Comparison of ENCODE assay signal across 9 mouse cellular contexts in the genomic region with DNA sequence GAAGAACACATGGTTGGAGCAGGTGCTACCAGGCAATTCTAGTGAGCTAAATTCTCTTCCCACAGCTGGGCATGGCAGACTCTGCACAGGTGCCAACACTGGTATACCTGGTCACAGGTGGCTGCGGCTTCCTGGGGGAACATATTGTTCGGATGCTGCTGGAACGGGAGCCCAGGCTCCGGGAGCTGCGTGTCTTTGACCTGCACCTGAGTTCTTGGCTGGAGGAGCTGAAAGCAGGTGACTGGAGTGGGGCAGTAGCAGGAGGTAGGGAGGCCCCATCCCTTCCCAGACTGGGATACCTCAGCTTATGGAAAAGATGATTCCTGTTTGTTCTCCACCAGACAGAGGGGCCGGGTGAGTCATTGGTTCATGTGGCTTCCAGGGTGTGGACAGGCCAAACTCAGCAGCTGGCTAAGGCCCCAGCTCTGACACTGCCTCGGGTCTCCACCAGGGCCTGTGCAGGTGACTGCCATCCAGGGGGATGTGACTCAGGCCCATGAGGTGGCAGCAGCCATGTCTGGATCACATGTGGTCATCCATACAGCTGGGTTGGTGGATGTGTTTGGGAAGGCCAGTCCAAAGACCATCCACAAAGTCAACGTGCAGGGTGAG. TPM values are rescaled to one million over a fixed set of nuclear protein-coding genes. Genes with fewer than 3 reads are reported as not detected.
DNase-seq lines count a peak whose midpoint lies in the region; ATAC-seq and TF ChIP-seq lines count a peak whose summit lies in the region.
"Had no signal": no experiment of that assay in that cellular context is flagged by ENCODE, and none has a peak within 500 bp of the region (broad histone marks: within the 10 kb centered on the region; RNA-seq: fewer than 3 reads in every experiment).

No protein-coding gene starts in this region.

- no peaks in the 10 kb centered on the region for H3K9me3 ChIP-seq in E14TG2a.4 (ENCODE audit: low read length)
- H3K9me3 ChIP-seq in kidney, embryonic 15.5 days (replicated peaks): no peaks in the 10 kb centered on the region

- 0 out of 2 replicates have a peak, but pooled peaks have one; percentile 7 for ATAC-seq in kidney, embryonic 15.5 days (replicated peaks; ENCODE audit: low FRiP score)

- H3K9ac ChIP-seq in kidney, embryonic 15.5 days: no peak overlapping the region

- no peak for TF ChIP-seq CTCF in E14TG2a.4 (conservative IDR thresholded peaks at IDR 0.05; ENCODE audit: low read length)
- no peak for TF ChIP-seq CTCF in olfactory bulb, adult 2 months (IDR thresholded peaks at IDR 0.05; ENCODE audit: insufficient read depth, low read depth, low read length)

- H3K27me3 ChIP-seq in E14TG2a.4 (ENCODE audit: insufficient read depth, low read length): no peaks in the 10 kb centered on the region
- no peaks in the 10 kb centered on the region for H3K27me3 ChIP-seq in kidney, embryonic 15.5 days

- DNase-seq in heart, adult 11 months: peak; percentile 95
- no peak for DNase-seq in heart, postnatal 36 days
- peak; percentile 45 to 53 for DNase-seq in cerebellum, postnatal 10 days
- no peak for DNase-seq in B cell, adult 2 months
- DNase-seq in spleen, postnatal 10 days (ENCODE audit: low spot score in 2 of 2): no peak

- TF ChIP-seq POLR2A in olfactory bulb, adult 2 months (IDR thresholded peaks at IDR 0.05; ENCODE audit: insufficient read depth, low read depth, low read length): no peak

- H3K4me2 ChIP-seq in kidney, embryonic 15.5 days: peak overlapping the region; percentile 49

- peak overlapping the region; percentile 61 for H3K27ac ChIP-seq in kidney, embryonic 15.5 days
- peak overlapping the region; percentile 42 for H3K27ac ChIP-seq in olfactory bulb, adult 2 months (ENCODE audit: insufficient read depth, low read depth, low read length)

- peaks cover 64% of the 10 kb centered on the region for H3K4me1 ChIP-seq in E14TG2a.4 (replicated peaks; ENCODE audit: low read depth, low read length)
- peaks cover 9% of the 10 kb centered on the region for H3K4me1 ChIP-seq in kidney, embryonic 15.5 days
- peaks cover 27% of the 10 kb centered on the region for H3K4me1 ChIP-seq in olfactory bulb, adult 2 months (ENCODE audit: control insufficient read depth, insufficient read depth, low read length)

- H3K36me3 ChIP-seq in E14TG2a.4 (ENCODE audit: insufficient read depth, low read length): peaks cover 64% of the 10 kb centered on the region
- peaks cover 68% of the 10 kb centered on the region for H3K36me3 ChIP-seq in kidney, embryonic 15.5 days

- 91% methylated on average over 8 of the region's 8 CpGs for whole genome bisulfite sequencing in kidney, embryonic 15.5 days
- WGBS in olfactory bulb, adult 2 months: 77% methylated on average over 8 of the region's 8 CpGs

- intact Hi-C loops in heart, postnatal 36 days (cut with DNase I): loop anchor here (2.0 to 5.0 kb wide), 2 partner anchors 74 to 96 kb away; partner anchors contain the start of genes Gm21974 and Vkorc1

- peak overlapping the region; percentile 66 for H3K4me3 ChIP-seq in E14TG2a.4 (replicated peaks; ENCODE audit: low read length)
- H3K4me3 ChIP-seq in kidney, embryonic 15.5 days (replicated peaks): peak overlapping the region; percentile 33
- no peak overlapping the region for H3K4me3 ChIP-seq in olfactory bulb, adult 2 months (ENCODE audit: insufficient read depth, low read depth, low read length)

RNA-seq across cellular contexts. Expression of gene Hsd3b7, which starts 0.7 kb away (rescaled TPM):
- 10 to 100 TPM; 12.6 to 13.1 TPM for total RNA-seq in heart, postnatal 36 days (2021)
- 23.0 and 27.6 TPM in 2 replicates for polyA plus RNA-seq in kidney, embryonic 15.5 days (2015; fragmentation: Nextera tagmentation; extraction: Ambion mirVana)
- not detected in 2 replicates for polyA plus RNA-seq in olfactory bulb, adult 2 months (2012; ENCODE audit: insufficient read depth, insufficient read length, low replicate concordance, missing spikeins)

RNA-seq across cellular contexts. Expression of gene Gm49388, which starts 15.7 kb away (rescaled TPM):
- 1 to 10 TPM; 3.3 to 3.9 TPM for total RNA-seq in heart, postnatal 36 days (2021)
- polyA plus RNA-seq in kidney, embryonic 15.5 days (2015; fragmentation: Nextera tagmentation; extraction: Ambion mirVana): not detected in 2 replicates
- not detected in 2 replicates for polyA plus RNA-seq in olfactory bulb, adult 2 months (2012; ENCODE audit: insufficient read depth, insufficient read length, low replicate concordance, missing spikeins)

RNA-seq across cellular contexts. Expression of gene Stx4a, which starts 23.0 kb away (rescaled TPM):
- total RNA-seq in heart, postnatal 36 days (2021): 10 to 100 TPM; 63.2 to 72.7 TPM
- 46.4 and 53.2 TPM in 2 replicates for polyA plus RNA-seq in kidney, embryonic 15.5 days (2015; fragmentation: Nextera tagmentation; extraction: Ambion mirVana)
- polyA plus RNA-seq in olfactory bulb, adult 2 months (2012; ENCODE audit: insufficient read depth, insufficient read length, low replicate concordance, missing spikeins): not detected in 2 replicates

RNA-seq across cellular contexts. Expression of gene Stx1b, which starts 23.2 kb away (rescaled TPM):
- total RNA-seq in heart, postnatal 36 days (2021): 1 to 10 TPM in 1 of 2 experiments, under 1 TPM in 1; 0.53 to 1.1 TPM
- polyA plus RNA-seq in kidney, embryonic 15.5 days (2015; fragmentation: Nextera tagmentation; extraction: Ambion mirVana): 3.8 and 5.2 TPM in 2 replicates
- polyA plus RNA-seq in olfactory bulb, adult 2 months (2012; ENCODE audit: insufficient read depth, insufficient read length, low replicate concordance, missing spikeins): 303 TPM in 1 of 2 replicates, not detected in the other
- total RNA-seq: neutrophil, adult 5-6 weeks had no signal

RNA-seq across cellular contexts. Expression of gene Setd1a, which starts 24.6 kb away (rescaled TPM):
- 10 to 100 TPM; 22.2 to 24.0 TPM for total RNA-seq in heart, postnatal 36 days (2021)
- 23.2 and 25.9 TPM in 2 replicates for polyA plus RNA-seq in kidney, embryonic 15.5 days (2015; fragmentation: Nextera tagmentation; extraction: Ambion mirVana)
- polyA plus RNA-seq in olfactory bulb, adult 2 months (2012; ENCODE audit: insufficient read depth, insufficient read length, low replicate concordance, missing spikeins): 526 TPM in 1 of 2 replicates, not detected in the other

Comparison
In these comparisons a context has a peak if more than half of its experiments do, and no peak if none do; other contexts are left out.
1. DNase-seq: peak in heart, adult 11 months (single experiment) and cerebellum, postnatal 10 days (2 of 2); none in heart, postnatal 36 days (0 of 2), B cell, adult 2 months (0 of 2) and spleen, postnatal 10 days (0 of 2).
2. RNA of gene Hsd3b7, which starts 0.7 kb away (polyA plus RNA-seq): 23.0 to 27.6 TPM in kidney, embryonic 15.5 days; not detected in olfactory bulb, adult 2 months; every median in the first group is over 10 times any median in the second.